Mouse (Mus musculus) forebrain, postnatal 0 days (tissue): ENCODE measurements at regions not wholly inside any gene's neighbourhood (a gene's known extent, or its start where the extent isn't known, plus 50 kb on each side); places are given as distances from the start of the nearest gene placed in this dataset.
A peak's percentile ranks its signal among the peaks of the same experiment; 100 is the strongest.

ENCODE experiments used
- ATAC-seq: fragments of 200-750 bp; cut with Nextera tagmentation; 2 replicates; pipeline ENCODE4 v1.8.0; 2017; ENCODE audit warnings: mild to moderate bottlenecking, moderate library complexity
- DNase-seq: peaks from one replicate; pipeline ENCODE4 v3.0.0-alpha.2; 2015
- H3K27ac ChIP-seq: fragments of 300-500 bp; sonication (generic); 2 replicates; pipeline ENCODE4 v1.5.1; 2014; ENCODE audit warnings: low read depth, mild to moderate bottlenecking, antibody characterized with exemption, low read length, moderate library complexity, mixed read lengths
- H3K27me3 ChIP-seq: fragments of 300-500 bp; sonication (generic); 2 replicates; pipeline ENCODE4 v1.6.1; 2014; ENCODE audit warnings: mild to moderate bottlenecking, low read length, mixed read lengths; ENCODE audit not compliant: insufficient read depth
- H3K36me3 ChIP-seq: fragments of 300-500 bp; sonication (generic); 2 replicates; pipeline ENCODE4 v1.6.1; 2014; ENCODE audit warnings: mild to moderate bottlenecking, moderate library complexity; ENCODE audit not compliant: insufficient read depth
- H3K4me1 ChIP-seq: fragments of 300-500 bp; sonication (generic); 2 replicates; pipeline ENCODE4 v1.6.1; 2014; ENCODE audit warnings: antibody characterized with exemption; ENCODE audit not compliant: insufficient read depth
- H3K4me2 ChIP-seq: fragments of 300-500 bp; sonication (generic); 2 replicates; pipeline ENCODE4 v1.6.1; 2014; ENCODE audit warnings: low read depth, mild to moderate bottlenecking, moderate library complexity
- H3K4me3 ChIP-seq: fragments of 300-500 bp; sonication (generic); 2 replicates; pipeline ENCODE4 v1.5.1; 2014; ENCODE audit warnings: low read depth, low read length, mixed read lengths
- H3K9ac ChIP-seq: fragments of 300-500 bp; sonication (generic); 2 replicates; pipeline ENCODE4 v1.6.1; 2014; ENCODE audit warnings: mild to moderate bottlenecking
- H3K9me3 ChIP-seq: fragments of 300-500 bp; sonication (generic); 2 replicates; pipeline ENCODE4 v1.6.1; 2016; ENCODE audit warnings: low read length
- CTCF ChIP-seq: sonication (generic); IDR thresholded peaks from 2 replicates; pipeline ENCODE4 v1.5.1; 2016; ENCODE audit warnings: antibody characterized with exemption, control low read depth, low read depth
- WGBS: fragments of 180-500 bp; shearing (Covaris S2); extraction: QIAGEN DNeasy Blood & Tissue Kit; methylation state at CpG from one replicate; pipeline ENCODE4 v1.1.7; 2014; 5-methylcytosine and 5-hydroxymethylcytosine counted together

GRCm38 (mm10) chr1:69452910-69453309 is 234.1 kb downstream of the Ikzf2 start:
- no peak for DNase-seq
- Histone ChIP-seq H3K4me1 (no peaks in the 10 kb centered on the region), H3K4me2 (no peak overlapping the region), H3K27ac (no peak overlapping the region), H3K36me3 (no peaks in the 10 kb centered on the region), H3K27me3 (no peaks in the 10 kb centered on the region), H3K9ac (no peak overlapping the region), H3K4me3 (no peak overlapping the region), H3K9me3 (no peaks in the 10 kb centered on the region)
- no peak for ATAC-seq
- no peak for TF ChIP-seq CTCF

DNA sequence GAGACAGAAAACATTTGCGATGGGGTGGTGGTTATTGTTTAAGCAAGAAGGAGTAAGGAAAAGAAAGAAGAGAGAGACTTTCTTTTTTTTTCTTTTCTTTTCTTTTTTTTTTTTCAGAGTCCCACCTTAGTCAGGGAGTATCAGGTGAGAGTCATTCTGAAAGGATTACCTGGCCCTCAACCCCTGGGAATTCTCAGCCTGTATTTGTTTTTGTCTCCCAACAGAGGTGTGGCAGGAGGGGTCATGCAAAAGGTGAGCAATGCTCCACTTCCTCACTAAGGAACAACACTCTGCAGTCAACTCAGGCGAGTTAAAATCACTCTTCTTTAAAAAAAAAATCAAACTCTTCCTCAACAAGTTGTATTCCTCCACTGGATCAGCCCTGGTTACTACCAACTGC is 236.6 kb downstream of the Ikzf2 start:
- WGBS: 66% methylated on average over 2 of the region's 2 CpGs
- no peak overlapping the region for H3K4me3 ChIP-seq
- no peak for TF ChIP-seq CTCF

DNA sequence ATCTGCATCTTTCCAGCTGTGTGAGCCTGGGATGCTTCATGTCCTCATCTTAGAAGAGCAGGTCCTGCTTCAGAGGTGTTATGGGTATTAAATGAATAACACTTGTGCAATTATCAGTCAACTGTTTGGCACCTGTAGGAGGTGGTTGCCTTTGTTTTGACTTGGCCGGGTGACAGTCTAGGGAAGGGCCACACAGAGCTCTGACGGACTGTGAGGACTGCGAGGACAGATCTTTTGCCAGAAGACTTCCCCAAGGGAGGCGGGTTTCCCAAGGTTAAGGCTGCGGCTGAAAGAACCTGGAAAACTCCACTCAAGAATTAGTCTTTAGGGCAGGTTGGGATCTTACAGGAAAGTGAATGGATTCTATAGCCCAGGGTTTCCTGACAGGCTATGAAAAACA is 239.8 kb downstream of the Ikzf2 start:
- ATAC-seq (no peak), DNase-seq (no peak)
- 55% methylated on average over 5 of the region's 5 CpGs for WGBS
- Histone ChIP-seq H3K27ac (no peak overlapping the region), H3K4me2 (no peak overlapping the region), H3K4me1 (no peaks in the 10 kb centered on the region), H3K36me3 (no peaks in the 10 kb centered on the region), H3K4me3 (no peak overlapping the region), H3K27me3 (no peaks in the 10 kb centered on the region), H3K9ac (no peak overlapping the region), H3K9me3 (no peaks in the 10 kb centered on the region)
- TF ChIP-seq CTCF: no peak

More for the DNA sequence above, 236.6 kb downstream of the Ikzf2 start:
- H3K4me2 ChIP-seq: no peak overlapping the region
- no peaks in the 10 kb centered on the region for H3K27me3 ChIP-seq
- no peaks in the 10 kb centered on the region for H3K36me3 ChIP-seq
- H3K9ac ChIP-seq: no peak overlapping the region
- H3K4me1 ChIP-seq: no peaks in the 10 kb centered on the region
- no peak overlapping the region for H3K27ac ChIP-seq
- ATAC-seq: no peak
- DNase-seq: no peak
- no peaks in the 10 kb centered on the region for H3K9me3 ChIP-seq

GRCm38 (mm10) chr1:69444722-69445121 is 242.3 kb downstream of the Ikzf2 start:
- no peak overlapping the region for H3K9ac ChIP-seq
- H3K9me3 ChIP-seq: no peaks in the 10 kb centered on the region
- ATAC-seq: no peak
- H3K4me3 ChIP-seq: no peak overlapping the region
- no peak overlapping the region for H3K4me2 ChIP-seq
- no peaks in the 10 kb centered on the region for H3K27me3 ChIP-seq
- TF ChIP-seq CTCF: no peak
- 73% methylated on average over 4 of the region's 4 CpGs for WGBS
- H3K36me3 ChIP-seq: no peaks in the 10 kb centered on the region
- DNase-seq: no peak
- H3K27ac ChIP-seq: no peak overlapping the region
- H3K4me1 ChIP-seq: no peaks in the 10 kb centered on the region

- H3K4me1 ChIP-seq: no peaks in the 10 kb centered on the region
- no peaks in the 10 kb centered on the region for H3K27me3 ChIP-seq
- no peak overlapping the region for H3K9ac ChIP-seq
- no peaks in the 10 kb centered on the region for H3K9me3 ChIP-seq
- WGBS: 66% methylated on average over 7 of the region's 7 CpGs
- no peak overlapping the region for H3K4me2 ChIP-seq
- DNase-seq (no peak), ATAC-seq (no peak)
- H3K4me3 ChIP-seq: no peak overlapping the region
- H3K36me3 ChIP-seq: no peaks in the 10 kb centered on the region
- H3K27ac ChIP-seq: no peak overlapping the region
- no peak for TF ChIP-seq CTCF
These were observed 243.6 kb downstream of the Ikzf2 start for GRCm38 (mm10) chr1:69443466-69443865.

DNA sequence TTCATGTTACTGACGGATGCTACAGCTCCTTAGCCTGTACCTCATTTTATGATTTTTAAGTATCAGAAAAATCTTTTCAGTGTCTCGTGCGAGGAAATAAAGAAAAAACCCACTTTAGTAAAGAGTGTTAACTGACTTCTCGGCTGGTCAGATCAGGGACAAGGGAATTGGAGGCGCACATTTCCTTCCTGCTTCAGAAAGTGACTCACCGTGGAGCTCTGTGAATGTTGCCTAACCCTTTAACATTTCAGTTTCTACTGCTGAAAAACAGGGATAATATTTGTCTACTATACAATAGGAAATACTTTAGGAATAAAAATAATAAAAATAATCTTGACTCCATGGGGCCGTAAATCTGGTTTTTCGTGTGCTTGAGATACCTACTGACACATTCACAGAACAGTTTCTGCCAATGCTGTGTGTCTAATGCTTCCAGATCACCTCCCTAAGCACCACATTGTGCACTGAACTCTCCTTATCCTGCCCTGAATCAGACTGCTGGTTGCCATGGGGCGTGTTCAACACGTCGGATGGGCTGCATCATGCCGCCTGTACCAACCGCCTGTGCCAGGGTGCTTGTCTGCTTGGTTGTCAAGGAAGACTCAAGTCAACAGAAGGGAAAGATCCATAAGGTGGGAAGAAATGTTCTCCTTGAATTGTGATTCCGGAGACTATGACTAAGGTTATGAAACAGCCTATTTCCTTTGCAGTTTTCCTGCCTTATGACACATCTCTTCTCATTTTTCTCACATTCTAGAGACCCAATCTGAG is 246.3 kb downstream of the Ikzf2 start:
- DNase-seq: no peak
- Histone ChIP-seq H3K36me3 (no peaks in the 10 kb centered on the region), H3K27ac (no peak overlapping the region), H3K4me2 (no peak overlapping the region), H3K4me3 (no peak overlapping the region), H3K9me3 (no peaks in the 10 kb centered on the region), H3K4me1 (no peaks in the 10 kb centered on the region), H3K27me3 (no peaks in the 10 kb centered on the region), H3K9ac (no peak overlapping the region)
- TF ChIP-seq CTCF: no peak
- no peak for ATAC-seq
- 91% methylated on average over 14 of the region's 14 CpGs for WGBS

GRCm38 (mm10) chr1:69437042-69437441 is 250.0 kb downstream of the Ikzf2 start:
- Histone ChIP-seq H3K36me3 (no peaks in the 10 kb centered on the region), H3K9me3 (no peaks in the 10 kb centered on the region), H3K9ac (no peak overlapping the region), H3K4me1 (no peaks in the 10 kb centered on the region), H3K27me3 (no peaks in the 10 kb centered on the region), H3K27ac (no peak overlapping the region), H3K4me2 (no peak overlapping the region), H3K4me3 (no peak overlapping the region)
- peak; percentile 34 for ATAC-seq
- no peak for TF ChIP-seq CTCF
- DNase-seq: peak; percentile 21
- 80% methylated on average over 8 of the region's 8 CpGs for WGBS
